Mouse (Mus musculus) midbrain, embryonic 14.5 days (tissue): ENCODE results near the gene Arid1a. TPM values are rescaled to one million over a fixed set of nuclear protein-coding genes. Genes with fewer than 3 reads are reported as not detected.

ENCODE experiments used
- ATAC-seq: fragments of 200-750 bp; cut with Nextera tagmentation; 2 replicates; pipeline ENCODE4 v1.8.0; 2017; ENCODE audit warnings: moderate number of reproducible peaks, moderate library complexity; ENCODE audit not compliant: low FRiP score, low TSS enrichment
- DNase-seq: peaks from one replicate; pipeline ENCODE4 v3.0.0-alpha.2; 2015
- H3K27ac ChIP-seq: fragments of 300-500 bp; sonication (generic); replicated peaks from 2 replicates; pipeline ENCODE4 v1.5.1; 2014; ENCODE audit warnings: mild to moderate bottlenecking, low read depth, low read length, moderate library complexity
- H3K27me3 ChIP-seq: fragments of 300-500 bp; sonication (generic); 2 replicates; pipeline ENCODE4 v1.6.1; 2014; ENCODE audit warnings: low read length, control low read depth, mixed read lengths; ENCODE audit not compliant: control insufficient read depth, insufficient read depth
- H3K36me3 ChIP-seq: fragments of 300-500 bp; sonication (generic); 2 replicates; pipeline ENCODE4 v1.6.1; 2014; ENCODE audit warnings: low read length, control low read depth; ENCODE audit not compliant: control insufficient read depth, insufficient read depth
- H3K4me1 ChIP-seq: fragments of 300-500 bp; sonication (generic); 2 replicates; pipeline ENCODE4 v1.6.1; 2014; ENCODE audit warnings: mild to moderate bottlenecking, antibody characterized with exemption, low read length, control low read depth; ENCODE audit not compliant: control insufficient read depth, insufficient read depth
- H3K4me2 ChIP-seq: fragments of 300-500 bp; sonication (generic); 2 replicates; pipeline ENCODE4 v1.6.1; 2014; ENCODE audit warnings: mild to moderate bottlenecking, low read length, moderate library complexity
- H3K4me3 ChIP-seq: fragments of 300-500 bp; sonication (generic); replicated peaks from 2 replicates; pipeline ENCODE4 v1.5.1; 2014; ENCODE audit warnings: low read depth, low read length
- H3K9ac ChIP-seq: fragments of 300-500 bp; sonication (generic); replicated peaks from 2 replicates; pipeline ENCODE4 v1.6.1; 2014; ENCODE audit warnings: mild to moderate bottlenecking, low read length, moderate library complexity
- H3K9me3 ChIP-seq: fragments of 300-500 bp; sonication (generic); 2 replicates; pipeline ENCODE4 v1.6.1; 2016; ENCODE audit warnings: low read length, control low read depth, mixed read lengths; ENCODE audit not compliant: control insufficient read depth
- WGBS: fragments of 180-500 bp; shearing (Covaris S2); extraction: QIAGEN DNeasy Blood & Tissue Kit; methylation state at CpG from one replicate; pipeline ENCODE4 v1.1.7; 2014; 5-methylcytosine and 5-hydroxymethylcytosine counted together
- polyA plus RNA-seq: library from polyadenylated mRNA; unstranded; fragments of >200 nt; fragmentation: Nextera tagmentation; extraction: Ambion mirVana; gene quantifications from 2 replicates; pipeline ENCODE4 v1.2.1, GENCODE M21; 2014

Gene Arid1a
- polyA plus RNA-seq, 1 experiment from 2014 or later: 46.7 TPM

DNA sequence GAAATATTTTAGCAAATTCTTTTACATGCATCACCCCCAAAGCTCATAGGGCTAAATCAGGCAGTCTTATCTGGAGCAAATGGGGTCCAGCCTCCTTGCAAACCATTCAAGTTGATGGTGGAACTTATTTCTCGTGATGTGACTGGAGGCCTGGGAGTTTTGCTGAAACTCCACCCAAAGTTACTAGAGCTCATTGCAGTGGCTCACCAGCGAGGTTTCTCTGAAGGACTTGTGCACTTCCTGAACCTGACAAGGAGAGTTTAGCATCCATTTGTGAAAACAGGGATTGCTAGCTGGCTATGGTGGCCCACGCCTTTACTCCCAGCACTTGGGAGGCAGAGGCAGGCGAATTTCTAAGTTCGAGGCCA lies 122.5 kb downstream of the Arid1a start:
- H3K4me2 ChIP-seq: no peak overlapping the region
- WGBS: 81% methylated on average over 5 of the region's 5 CpGs
- no peak for DNase-seq

DNA sequence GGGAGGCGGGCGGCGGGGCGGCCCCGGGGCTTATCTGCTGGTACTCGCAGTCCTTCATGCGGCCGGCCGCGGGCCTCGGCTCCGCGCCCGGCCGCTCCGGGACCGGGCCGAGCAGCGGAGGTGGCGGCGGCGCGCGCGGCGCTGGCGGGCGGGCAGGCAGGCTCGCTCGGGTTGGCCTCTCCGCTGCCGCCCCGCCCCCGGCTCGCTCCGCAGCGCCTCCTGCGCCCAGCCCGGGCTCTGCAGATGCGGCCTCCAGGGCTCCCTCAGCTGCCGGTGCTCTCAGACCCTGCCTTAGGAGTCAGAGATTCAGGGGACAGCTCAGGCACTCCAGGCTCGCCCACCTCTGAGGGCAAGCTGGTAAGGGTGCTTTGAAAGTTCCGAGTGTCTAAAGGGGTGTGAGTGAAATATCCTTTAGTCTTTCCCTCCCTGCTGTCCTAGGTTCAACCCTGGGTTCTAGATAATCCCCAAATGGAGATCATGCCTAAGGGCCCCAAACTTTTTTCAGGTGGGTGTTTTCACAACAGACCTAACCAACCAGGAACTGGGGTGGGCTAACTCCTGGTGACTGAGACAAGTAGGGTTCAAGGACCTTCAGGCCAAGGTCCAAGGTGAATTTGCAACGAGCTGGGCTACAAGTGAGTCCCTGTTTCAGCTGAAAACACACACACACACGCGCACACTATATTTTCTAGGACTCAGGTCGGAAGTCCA lies 123.1 kb downstream of the Arid1a start:
- ATAC-seq (peak; percentile 91), DNase-seq (peak; percentile 93)
- Histone ChIP-seq H3K4me2 (peak overlapping the region; percentile 72), H3K27me3 (no peaks in the 10 kb centered on the region), H3K9ac (peak overlapping the region; percentile 95), H3K9me3 (no peaks in the 10 kb centered on the region), H3K4me1 (peaks cover 10% of the 10 kb centered on the region), H3K27ac (peak overlapping the region; percentile 88), H3K4me3 (peak overlapping the region; percentile 71), H3K36me3 (no peaks in the 10 kb centered on the region)
- WGBS: 10% methylated on average over 36 of the region's 47 CpGs

More for the DNA sequence above, 122.5 kb downstream of the Arid1a start:
- Histone ChIP-seq H3K36me3 (no peaks in the 10 kb centered on the region), H3K4me3 (no peak overlapping the region), H3K27me3 (no peaks in the 10 kb centered on the region), H3K9ac (no peak overlapping the region), H3K4me1 (peaks cover 10% of the 10 kb centered on the region), H3K9me3 (no peaks in the 10 kb centered on the region), H3K27ac (no peak overlapping the region)
- no peak for ATAC-seq

GRCm38 (mm10) chr4:133632483-133633327 lies 123.9 kb downstream of the Arid1a start:
- Histone ChIP-seq H3K36me3 (no peaks in the 10 kb centered on the region), H3K27me3 (no peaks in the 10 kb centered on the region), H3K4me3 (peak overlapping the region; percentile 71), H3K9ac (peak overlapping the region; percentile 95), H3K9me3 (no peaks in the 10 kb centered on the region), H3K4me1 (peaks cover 10% of the 10 kb centered on the region), H3K4me2 (peak overlapping the region; percentile 72), H3K27ac (peak overlapping the region; percentile 88)
- DNase-seq (peak; percentile 24), ATAC-seq (no peak; the same call in 1 of the 2 replicates)
- WGBS: 1% methylated on average over 68 of the region's 69 CpGs

DNA sequence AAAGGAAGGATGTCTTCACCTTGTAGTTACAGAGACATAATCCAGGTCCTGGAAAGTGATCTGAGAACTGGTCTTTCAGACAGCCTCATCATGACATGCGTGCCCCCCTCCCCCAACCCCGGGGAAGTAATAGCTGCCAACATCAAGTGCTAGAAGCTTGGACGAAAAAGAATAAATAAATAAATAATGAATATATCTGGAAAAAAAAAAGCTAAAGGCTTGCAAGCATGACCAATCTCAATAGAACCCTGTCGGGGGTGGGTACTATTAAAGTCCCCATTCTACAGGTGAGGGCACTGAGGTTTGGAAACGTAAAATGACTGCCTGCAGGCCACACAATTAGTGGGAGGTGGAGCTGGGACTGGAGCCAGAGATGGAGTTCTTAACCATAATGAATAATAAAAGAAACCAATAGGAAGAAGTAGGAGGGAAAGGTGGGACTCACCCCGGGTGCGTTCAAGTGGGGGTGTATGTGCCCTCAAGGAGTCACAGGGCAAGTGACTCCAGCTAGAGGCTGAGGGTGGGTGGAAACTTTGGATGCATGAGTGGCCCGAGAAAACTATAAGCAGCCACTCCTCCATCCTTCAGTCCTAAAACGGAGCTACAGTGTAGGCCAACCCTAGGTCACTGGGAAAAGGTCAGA lies 124.7 kb downstream of the Arid1a start:
- 36% methylated on average over 9 of the region's 9 CpGs for WGBS
- Histone ChIP-seq H3K4me3 (peak overlapping the region; percentile 71), H3K9me3 (no peaks in the 10 kb centered on the region), H3K27ac (no peak overlapping the region), H3K36me3 (peaks cover 4% of the 10 kb centered on the region), H3K4me2 (peak overlapping the region; percentile 72), H3K4me1 (peaks cover 10% of the 10 kb centered on the region), H3K9ac (peak overlapping the region; percentile 95), H3K27me3 (no peaks in the 10 kb centered on the region)
- no peak for ATAC-seq
- no peak for DNase-seq

- Histone ChIP-seq H3K9me3 (no peaks in the 10 kb centered on the region), H3K4me1 (peaks cover 10% of the 10 kb centered on the region), H3K4me2 (peak overlapping the region; percentile 72; the same call in 1 of the 2 replicates), H3K9ac (no peak overlapping the region; the same call in 1 of the 2 replicates), H3K27ac (no peak overlapping the region), H3K36me3 (peaks cover 10% of the 10 kb centered on the region), H3K27me3 (no peaks in the 10 kb centered on the region), H3K4me3 (peak overlapping the region; percentile 71; the same call in 1 of the 2 replicates)
- 87% methylated on average over 14 of the region's 14 CpGs for WGBS
- ATAC-seq (no peak), DNase-seq (no peak)
Observed at GRCm38 (mm10) chr4:133631071-133631768, 125.3 kb downstream of the Arid1a start.

GRCm38 (mm10) chr4:133630326-133630920 lies 126.1 kb downstream of the Arid1a start:
- H3K9ac ChIP-seq: no peak overlapping the region
- peaks cover 10% of the 10 kb centered on the region for H3K4me1 ChIP-seq
- peaks cover 17% of the 10 kb centered on the region for H3K36me3 ChIP-seq
- no peak overlapping the region for H3K4me2 ChIP-seq
- H3K27ac ChIP-seq: no peak overlapping the region
- 89% methylated on average over 8 of the region's 8 CpGs for WGBS
- no peak for DNase-seq
- no peak for ATAC-seq
- no peaks in the 10 kb centered on the region for H3K9me3 ChIP-seq
- no peak overlapping the region for H3K4me3 ChIP-seq
- no peaks in the 10 kb centered on the region for H3K27me3 ChIP-seq

GRCm38 (mm10) chr4:133629191-133629590 lies 127.4 kb downstream of the Arid1a start:
- H3K36me3 ChIP-seq: peaks cover 28% of the 10 kb centered on the region
- H3K4me2 ChIP-seq: no peak overlapping the region
- ATAC-seq: no peak
- peaks cover 10% of the 10 kb centered on the region for H3K4me1 ChIP-seq
- no peaks in the 10 kb centered on the region for H3K27me3 ChIP-seq
- WGBS: 92% methylated on average over 7 of the region's 7 CpGs
- no peaks in the 10 kb centered on the region for H3K9me3 ChIP-seq
- DNase-seq: no peak
- H3K27ac ChIP-seq: no peak overlapping the region
- no peak overlapping the region for H3K9ac ChIP-seq
- no peak overlapping the region for H3K4me3 ChIP-seq
